Mouse (Mus musculus): ENCODE data around the gene Sh2d3c. TPM values are rescaled to one million over a fixed set of nuclear protein-coding genes. Genes with fewer than 3 reads are reported as not detected.
A peak's percentile ranks its signal among the peaks of the same experiment; 100 is the strongest.

Sh2d3c gene
- polyA plus RNA-seq, 1 experiment from 2014 or later, result 37.8 TPM

DNA sequence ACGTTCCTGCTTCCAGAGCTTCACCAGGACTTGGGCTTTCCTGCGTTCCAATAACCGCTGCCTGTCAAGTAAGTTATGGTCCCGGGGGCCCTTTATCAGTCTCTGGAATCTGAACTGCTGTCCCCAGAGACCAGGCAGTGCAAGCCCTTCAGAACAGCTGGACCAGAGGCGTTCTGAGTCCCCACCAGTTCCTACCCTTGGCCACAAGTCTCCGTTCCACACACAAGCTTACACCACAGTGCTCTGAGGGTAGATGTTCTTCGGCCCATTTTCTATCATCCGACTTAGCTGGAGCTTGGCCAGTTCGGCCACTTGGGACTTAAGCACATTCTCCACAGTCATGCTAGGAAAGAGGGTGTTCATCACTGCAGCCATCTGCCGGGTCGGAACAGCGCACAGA is 46.4 kb downstream of the Sh2d3c start:
- ATAC-seq, result no peak
- WGBS, result 72% methylated on average over 12 of the region's 12 CpGs
- Histone ChIP-seq H3K9me3 (no peaks in the 10 kb centered on the region), H3K4me2 (replicated peaks) (no peak overlapping the region), H3K9ac (replicated peaks) (no peak overlapping the region), H3K4me1 (replicated peaks) (peaks cover 10% of the 10 kb centered on the region), H3K27ac (no peak overlapping the region), H3K4me3 (replicated peaks) (no peak overlapping the region), H3K36me3 (peaks cover 13% of the 10 kb centered on the region), H3K27me3 (no peaks in the 10 kb centered on the region)

- Histone ChIP-seq H3K27ac (no peak overlapping the region), H3K4me3 (replicated peaks) (no peak overlapping the region), H3K36me3 (no peaks in the 10 kb centered on the region), H3K4me1 (replicated peaks) (peaks cover 10% of the 10 kb centered on the region), H3K27me3 (no peaks in the 10 kb centered on the region), H3K9me3 (no peaks in the 10 kb centered on the region), H3K4me2 (replicated peaks) (no peak overlapping the region), H3K9ac (replicated peaks) (no peak overlapping the region)
- no peak for ATAC-seq
- WGBS, result 51% methylated on average over 19 of the region's 19 CpGs
These were observed 47.9 kb downstream of the Sh2d3c start for GRCm38 (mm10) chr2:32768661-32769285.

DNA sequence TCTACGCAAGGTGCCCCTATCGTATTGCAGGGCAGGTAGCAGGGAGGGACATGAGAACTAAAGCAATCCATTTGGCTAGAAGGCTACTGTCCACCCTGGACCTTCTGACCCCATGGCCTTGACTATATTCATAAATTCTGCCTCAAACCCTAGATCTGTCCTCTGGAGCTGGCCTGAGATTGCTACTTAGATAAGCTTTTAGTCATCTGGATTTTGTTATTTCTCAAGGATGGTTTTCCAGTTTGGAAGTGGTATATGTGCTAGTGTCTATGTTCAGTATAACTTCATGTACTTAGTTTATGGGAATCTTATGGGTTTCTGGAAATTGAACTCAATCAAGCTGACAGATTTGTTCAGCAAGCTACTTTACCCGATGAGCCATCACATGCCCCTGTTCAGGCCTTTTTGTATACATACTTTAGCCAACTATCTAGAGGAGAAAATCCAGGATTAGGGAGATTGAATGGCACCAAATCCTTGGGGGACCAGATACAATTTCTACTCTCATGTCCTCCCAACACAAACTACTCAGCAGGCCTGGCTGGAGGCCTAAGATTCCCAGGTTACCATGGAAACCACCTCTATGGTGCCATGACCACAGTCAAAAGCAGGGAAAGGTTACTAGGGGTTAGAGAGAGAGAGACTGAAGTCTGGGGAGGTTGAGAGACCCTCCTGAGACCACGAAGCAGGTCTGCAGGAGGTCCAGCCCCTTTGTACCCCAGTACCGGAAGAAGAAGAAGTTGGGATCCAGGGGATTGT is 48.7 kb downstream of the Sh2d3c start:
- no peak overlapping the region for H3K4me2 ChIP-seq (replicated peaks)
- no peak overlapping the region for H3K27ac ChIP-seq
- no peak overlapping the region for H3K9ac ChIP-seq (replicated peaks)
- H3K9me3 ChIP-seq, result no peaks in the 10 kb centered on the region
- H3K4me1 ChIP-seq (replicated peaks), result peaks cover 10% of the 10 kb centered on the region
- H3K4me3 ChIP-seq (replicated peaks), result no peak overlapping the region
- H3K36me3 ChIP-seq, result no peaks in the 10 kb centered on the region
- ATAC-seq, result no peak
- H3K27me3 ChIP-seq, result no peaks in the 10 kb centered on the region
- 45% methylated on average over 5 of the region's 5 CpGs for WGBS

- 35% methylated on average over 12 of the region's 12 CpGs for WGBS
- Histone ChIP-seq H3K4me1 (replicated peaks) (peaks cover 26% of the 10 kb centered on the region), H3K27me3 (peaks cover 6% of the 10 kb centered on the region; the same call in 1 of the 2 replicates), H3K27ac (no peak overlapping the region), H3K4me3 (replicated peaks) (no peak overlapping the region), H3K4me2 (replicated peaks) (no peak overlapping the region), H3K36me3 (no peaks in the 10 kb centered on the region), H3K9me3 (no peaks in the 10 kb centered on the region), H3K9ac (replicated peaks) (no peak overlapping the region)
- ATAC-seq, result no peak
These were observed 51.0 kb downstream of the Sh2d3c start for GRCm38 (mm10) chr2:32771886-32772285.

DNA sequence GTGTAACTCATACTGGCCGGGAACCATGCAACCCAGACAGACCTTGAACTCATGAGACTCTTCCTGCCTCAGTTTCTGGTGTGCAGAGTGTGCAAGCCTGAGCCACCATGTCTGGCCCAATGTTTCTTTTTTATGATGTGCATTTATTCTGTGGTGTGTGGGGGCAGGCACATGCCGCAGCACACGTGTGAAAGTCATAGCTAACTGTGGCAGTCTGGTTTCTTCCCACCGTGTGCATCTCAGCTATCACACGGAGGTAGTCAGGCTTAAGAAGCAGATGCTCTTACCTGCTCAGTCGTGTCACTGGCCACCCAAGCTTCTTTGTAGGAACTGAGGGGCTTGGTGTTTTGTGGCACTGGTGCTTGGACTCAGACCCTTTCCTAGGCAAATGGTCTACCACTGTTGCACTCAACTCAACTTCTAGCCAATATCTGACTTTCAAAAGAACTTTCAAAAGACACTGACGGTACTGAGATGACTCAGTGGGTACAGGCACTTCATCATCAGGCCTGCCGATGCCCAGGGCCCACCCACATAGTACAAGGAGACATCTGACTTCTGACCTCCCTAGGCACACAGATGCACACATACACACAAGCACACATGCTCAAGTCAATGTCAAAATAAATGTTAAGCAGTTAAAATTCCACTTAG is 51.9 kb downstream of the Sh2d3c start:
- ATAC-seq, result no peak
- Histone ChIP-seq H3K9ac (replicated peaks) (no peak overlapping the region), H3K27ac (no peak overlapping the region), H3K4me2 (replicated peaks) (no peak overlapping the region), H3K4me1 (replicated peaks) (peaks cover 21% of the 10 kb centered on the region), H3K27me3 (peaks cover 10% of the 10 kb centered on the region; the same call in 1 of the 2 replicates), H3K4me3 (replicated peaks) (no peak overlapping the region), H3K36me3 (no peaks in the 10 kb centered on the region), H3K9me3 (no peaks in the 10 kb centered on the region)
- WGBS, result 87% methylated on average over 8 of the region's 8 CpGs

- WGBS, result under 1% methylated on average over 46 of the region's 46 CpGs
- ATAC-seq, result peak; percentile 98
These were observed 54.7 kb downstream of the Sh2d3c start, which contains the start of the genes Ttc16 and Ptrh1 for GRCm38 (mm10) chr2:32775359-32776074. TSS of gene Ttc16 (minus strand) at chr2:32775633. TSS of gene Ptrh1 (plus strand) at chr2:32775786.

DNA sequence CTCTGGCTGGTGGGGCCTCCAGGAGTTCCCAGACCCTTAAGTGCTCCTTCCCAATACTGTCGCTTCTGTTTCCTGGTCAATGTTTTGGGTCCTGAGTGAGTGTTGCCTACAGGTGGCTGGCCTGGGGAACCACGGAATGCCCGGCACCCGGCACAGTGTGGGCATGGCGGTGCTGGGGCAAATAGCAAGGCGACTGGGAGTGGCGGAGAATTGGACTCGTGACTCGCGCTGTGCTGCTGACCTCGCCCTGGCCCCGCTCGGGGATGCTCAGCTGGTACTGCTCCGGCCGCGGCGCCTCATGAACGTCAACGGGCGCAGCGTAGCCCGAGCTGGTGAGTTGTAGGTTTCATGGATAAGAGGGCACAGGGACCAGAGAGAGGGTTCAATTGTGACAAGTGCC is 55.3 kb downstream of the Sh2d3c start:
- Histone ChIP-seq H3K9ac (replicated peaks) (peak overlapping the region; percentile 66; the same call in 1 of the 2 replicates), H3K36me3 (no peaks in the 10 kb centered on the region), H3K4me3 (replicated peaks) (peak overlapping the region; percentile 62), H3K9me3 (no peaks in the 10 kb centered on the region), H3K27me3 (peaks cover 10% of the 10 kb centered on the region; the same call in 1 of the 2 replicates), H3K27ac (no peak overlapping the region), H3K4me2 (replicated peaks) (peak overlapping the region; percentile 74), H3K4me1 (replicated peaks) (peaks cover 16% of the 10 kb centered on the region)
- ATAC-seq, result no peak; the same call in 1 of the 2 replicates
- 18% methylated on average over 22 of the region's 22 CpGs for whole genome bisulfite sequencing

More at GRCm38 (mm10) chr2:32775359-32776074, 54.7 kb downstream of the Sh2d3c start, which contains the start of the genes Ttc16 and Ptrh1:
- H3K9ac ChIP-seq (replicated peaks), result peak within 1 kb of the TSS; percentile 66
- peaks cover 16% of the 10 kb centered on the region for H3K4me1 ChIP-seq (replicated peaks)
- H3K27ac ChIP-seq, result peak within 1 kb of the TSS; percentile 48; the same call in 1 of the 2 replicates
- H3K4me3 ChIP-seq (replicated peaks), result peak within 1 kb of the TSS; percentile 62
- H3K36me3 ChIP-seq, result no peaks in the 10 kb centered on the region
- H3K27me3 ChIP-seq, result peaks cover 10% of the 10 kb centered on the region; the same call in 1 of the 2 replicates
- no peaks in the 10 kb centered on the region for H3K9me3 ChIP-seq
- peak within 1 kb of the TSS; percentile 74 for H3K4me2 ChIP-seq (replicated peaks)

DNA sequence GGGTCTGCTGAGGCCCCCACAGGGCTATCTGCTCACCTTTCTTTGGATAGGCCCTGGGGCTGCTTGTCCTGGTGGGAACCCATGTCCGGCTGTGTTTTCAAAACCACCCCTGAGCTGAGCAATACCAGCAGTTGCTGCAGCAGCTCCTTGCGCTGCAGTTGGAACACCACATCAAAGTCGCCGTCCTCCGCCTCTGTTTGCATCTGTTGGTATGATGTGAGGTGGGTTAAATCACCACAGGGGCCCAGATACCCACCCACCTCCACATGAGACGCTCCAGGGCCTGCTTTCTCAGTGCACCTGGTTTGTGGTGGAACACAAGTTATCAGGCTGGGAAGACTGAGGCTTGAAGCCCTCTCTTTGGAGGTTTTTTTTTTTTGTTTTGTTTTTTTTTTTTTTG is 57.2 kb downstream of the Sh2d3c start:
- no peak overlapping the region for H3K9ac ChIP-seq (replicated peaks)
- 93% methylated on average over 6 of the region's 6 CpGs for WGBS
- ATAC-seq, result no peak
- H3K4me1 ChIP-seq (replicated peaks), result peaks cover 16% of the 10 kb centered on the region
- H3K9me3 ChIP-seq, result no peaks in the 10 kb centered on the region
- peaks cover 10% of the 10 kb centered on the region; the same call in 1 of the 2 replicates for H3K27me3 ChIP-seq
- no peaks in the 10 kb centered on the region for H3K36me3 ChIP-seq
- H3K4me2 ChIP-seq (replicated peaks), result no peak overlapping the region
- no peak overlapping the region for H3K4me3 ChIP-seq (replicated peaks)
- H3K27ac ChIP-seq, result no peak overlapping the region

GRCm38 (mm10) chr2:32779131-32779530 is 58.3 kb downstream of the Sh2d3c start:
- Histone ChIP-seq H3K4me1 (replicated peaks) (peaks cover 18% of the 10 kb centered on the region), H3K9ac (replicated peaks) (no peak overlapping the region), H3K4me3 (replicated peaks) (no peak overlapping the region), H3K4me2 (replicated peaks) (no peak overlapping the region), H3K9me3 (no peaks in the 10 kb centered on the region), H3K36me3 (no peaks in the 10 kb centered on the region), H3K27me3 (peaks cover 10% of the 10 kb centered on the region; the same call in 1 of the 2 replicates), H3K27ac (no peak overlapping the region)
- ATAC-seq, result no peak
- WGBS, result 13% methylated on average over 8 of the region's 8 CpGs

DNA sequence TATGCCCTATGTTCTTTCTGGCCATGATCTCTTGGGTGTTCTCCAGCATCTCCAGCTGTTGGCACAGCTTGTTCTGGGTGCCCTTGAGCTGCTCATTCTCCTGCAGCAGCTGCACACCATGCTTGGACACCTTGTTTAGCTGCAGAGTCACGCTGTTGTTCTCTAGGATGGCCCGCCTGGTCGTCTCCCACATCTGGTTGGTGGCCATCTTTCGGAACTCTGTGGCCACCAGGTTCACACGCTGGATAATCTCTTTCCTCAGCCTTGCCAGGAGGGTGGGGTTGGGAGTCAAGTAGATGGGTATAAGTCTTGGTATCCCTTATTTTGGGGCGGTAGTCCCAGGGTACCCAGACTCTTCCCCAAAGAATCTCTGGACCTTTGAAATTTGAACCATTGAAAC is 58.9 kb downstream of the Sh2d3c start:
- Histone ChIP-seq H3K4me3 (replicated peaks) (no peak overlapping the region), H3K9me3 (no peaks in the 10 kb centered on the region), H3K27ac (no peak overlapping the region), H3K4me2 (replicated peaks) (no peak overlapping the region), H3K9ac (replicated peaks) (no peak overlapping the region), H3K27me3 (peaks cover 10% of the 10 kb centered on the region; the same call in 1 of the 2 replicates), H3K36me3 (no peaks in the 10 kb centered on the region), H3K4me1 (replicated peaks) (peaks cover 18% of the 10 kb centered on the region)
- ATAC-seq, result no peak
- 91% methylated on average over 6 of the region's 6 CpGs for WGBS

DNA sequence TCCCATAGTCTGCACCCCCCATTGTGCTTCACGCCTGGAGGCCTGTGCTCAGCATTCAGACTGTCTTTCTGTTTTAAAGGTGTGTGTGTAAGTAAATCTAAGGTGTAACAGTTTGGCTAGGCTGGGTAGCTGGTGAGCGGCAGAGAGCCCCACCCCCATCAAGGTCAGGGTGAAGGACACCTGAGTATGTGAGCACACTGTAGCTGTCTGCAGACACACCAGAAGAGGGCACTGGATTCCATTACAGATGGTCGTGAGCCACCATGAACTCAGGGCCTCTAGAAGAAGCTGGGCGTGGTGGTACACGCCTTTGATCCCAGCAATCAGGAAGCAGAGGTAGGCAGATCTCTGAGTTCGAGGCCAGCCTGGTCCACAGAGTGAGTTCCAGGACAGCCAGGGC is 60.9 kb downstream of the Sh2d3c start:
- no peak overlapping the region for H3K4me3 ChIP-seq (replicated peaks)
- H3K9ac ChIP-seq (replicated peaks), result no peak overlapping the region
- H3K4me1 ChIP-seq (replicated peaks), result peaks cover 3% of the 10 kb centered on the region; the same call in 1 of the 2 replicates
- H3K36me3 ChIP-seq, result no peaks in the 10 kb centered on the region
- H3K4me2 ChIP-seq (replicated peaks), result no peak overlapping the region
- 0 out of 2 replicates have a peak, but pooled peaks cover 6% of the 10 kb centered on the region for H3K27me3 ChIP-seq
- 84% methylated on average over 6 of the region's 6 CpGs for WGBS
- no peaks in the 10 kb centered on the region for H3K9me3 ChIP-seq
- ATAC-seq, result no peak
- H3K27ac ChIP-seq, result no peak overlapping the region

All from midbrain, embryonic 13.5 days (tissue).